Mouse (Mus musculus) regulatory T cell (primary cell): ENCODE data around the gene Palm.

Experiments
- in situ Hi-C: fragments of 300-600 bp; cut with MboI, MseI; formaldehyde crosslinking; loops from one replicate; pipeline ENCODE4 v1.15.1; 2025; ENCODE audit warnings: high pct_unique_total_duplicates

The Palm gene

GRCm38 (mm10) chr10:79854801-79855541, 61.6 kb downstream of the Palm start:
- in situ Hi-C loops: loop anchor here (10.0 kb wide), 1 partner anchor 1320 kb away; the partner anchor contains the start of gene Eef2

GRCm38 (mm10) chr10:79855558-79856184, 62.3 kb downstream of the Palm start:
- in situ Hi-C loops: loop anchor here (10.0 kb wide), 1 partner anchor 1319 kb away; the partner anchor contains the start of gene Eef2

- in situ Hi-C loops: loop anchor here (10.0 kb wide), 1 partner anchor 1319 kb away; the partner anchor contains the start of gene Eef2
Measured at GRCm38 (mm10) chr10:79856280-79856679, 62.9 kb downstream of the Palm start.

- in situ Hi-C loops: loop anchor here (10.0 kb wide), 1 partner anchor 1318 kb away; the partner anchor contains the start of gene Eef2
Measured at GRCm38 (mm10) chr10:79856704-79857451, 63.5 kb downstream of the Palm start.

GRCm38 (mm10) chr10:79857452-79857811, 64.1 kb downstream of the Palm start:
- in situ Hi-C loops: loop anchor here (10.0 kb wide), 1 partner anchor 1317 kb away; the partner anchor contains the start of gene Eef2

- in situ Hi-C loops: loop anchor here (10.0 kb wide), 1 partner anchor 1317 kb away; the partner anchor contains the start of gene Eef2
Measured at GRCm38 (mm10) chr10:79857894-79858293, 64.5 kb downstream of the Palm start.

GRCm38 (mm10) chr10:79858416-79859074, 65.2 kb downstream of the Palm start:
- in situ Hi-C loops: loop anchor here (10.0 kb wide), 1 partner anchor 1316 kb away; the partner anchor contains the start of gene Eef2

- in situ Hi-C loops: loop anchor here (10.0 kb wide), 1 partner anchor 1316 kb away; the partner anchor contains the start of gene Eef2
Measured at GRCm38 (mm10) chr10:79859116-79859515, 65.7 kb downstream of the Palm start.

- in situ Hi-C loops: no loop called here
Measured at GRCm38 (mm10) chr10:79860079-79860911, 66.9 kb downstream of the Palm start.

- in situ Hi-C loops: no loop called here
Measured at GRCm38 (mm10) chr10:79861230-79862048, 68.1 kb downstream of the Palm start.

- in situ Hi-C loops: no loop called here
Measured at GRCm38 (mm10) chr10:79862049-79862788, 68.8 kb downstream of the Palm start.

GRCm38 (mm10) chr10:79862925-79863324, 69.6 kb downstream of the Palm start:
- in situ Hi-C loops: no loop called here

- in situ Hi-C loops: no loop called here
Measured at GRCm38 (mm10) chr10:79864351-79865188, 71.2 kb downstream of the Palm start.

GRCm38 (mm10) chr10:79865189-79865601, 71.8 kb downstream of the Palm start:
- in situ Hi-C loops: no loop called here

GRCm38 (mm10) chr10:79865801-79866295, 72.5 kb downstream of the Palm start:
- in situ Hi-C loops: no loop called here

GRCm38 (mm10) chr10:79866601-79867000, 73.2 kb downstream of the Palm start:
- in situ Hi-C loops: no loop called here
